Mouse (Mus musculus) urinary bladder, adult 2 months (tissue): ENCODE results near the gene Dpep1. TPM values are rescaled to one million over a fixed set of nuclear protein-coding genes. Genes with fewer than 3 reads are reported as not detected.
"Not testable (repeated sequence)": the region's sequence is repeated elsewhere in the genome, so short reads cannot be mapped to it uniquely, and the experiment has no call there.

Source experiments
- DNase-seq: peaks from one replicate; pipeline ENCODE4 v3.0.0; 2022; ENCODE audit warnings: low spot score
- polyA plus RNA-seq: library from polyadenylated mRNA; depleted of rRNA; stranded (reverse); fragments of >200 nt; gene quantifications from 2 replicates; pipeline ENCODE4 v1.2.3, GENCODE M21; 2012

Gene Dpep1
- polyA plus RNA-seq, 1 experiment, result 56.5 TPM

- DNase-seq, result peak; percentile 84
Measured at GRCm38 (mm10) chr8:123212321-123213117, 26.5 kb downstream of the Dpep1 start, which contains the start of the genes Chmp1a and Spata33. Gene Chmp1a (minus strand): TSS chr8:123212763. Gene Spata33 (plus strand): TSS chr8:123212832.

GRCm38 (mm10) chr8:123213118-123213772, 27.2 kb downstream of the Dpep1 start:
- DNase-seq, result no peak

GRCm38 (mm10) chr8:123215430-123215829, 29.4 kb downstream of the Dpep1 start:
- no peak for DNase-seq

GRCm38 (mm10) chr8:123220917-123221316, 34.9 kb downstream of the Dpep1 start:
- no peak for DNase-seq

GRCm38 (mm10) chr8:123224278-123225266, 38.5 kb downstream of the Dpep1 start, which contains the start of gene Cdk10:
Gene Cdk10 (plus strand): TSS chr8:123224842.
- DNase-seq, result peak; percentile 90

- no peak for DNase-seq
Measured at GRCm38 (mm10) chr8:123228416-123228815, 42.4 kb downstream of the Dpep1 start.

- DNase-seq, result not testable (repeated sequence)
Measured at GRCm38 (mm10) chr8:123230326-123230725, 44.3 kb downstream of the Dpep1 start.

- no peak for DNase-seq
Measured at GRCm38 (mm10) chr8:123231742-123232141, 45.7 kb downstream of the Dpep1 start.

- no peak for DNase-seq
Measured at GRCm38 (mm10) chr8:123232553-123232952, 46.5 kb downstream of the Dpep1 start.

- DNase-seq, result no peak
Measured at GRCm38 (mm10) chr8:123233300-123233699, 47.3 kb downstream of the Dpep1 start.

GRCm38 (mm10) chr8:123233760-123234159, 47.7 kb downstream of the Dpep1 start:
- no peak for DNase-seq

- DNase-seq, result no peak
Measured at GRCm38 (mm10) chr8:123234918-123235519, 49.0 kb downstream of the Dpep1 start.

- peak; percentile 67 for DNase-seq
Measured at GRCm38 (mm10) chr8:123235520-123236497, 49.8 kb downstream of the Dpep1 start, which contains the start of gene Spata2l. Gene Spata2l (minus strand): TSS chr8:123236233.

GRCm38 (mm10) chr8:123239398-123239797, 53.4 kb downstream of the Dpep1 start:
- DNase-seq, result no peak

GRCm38 (mm10) chr8:123242107-123242923, 56.3 kb downstream of the Dpep1 start:
- DNase-seq, result no peak

GRCm38 (mm10) chr8:123243053-123243452, 57.0 kb downstream of the Dpep1 start:
- no peak for DNase-seq

- no peak for DNase-seq
Measured at GRCm38 (mm10) chr8:123244382-123244781, 58.3 kb downstream of the Dpep1 start.

GRCm38 (mm10) chr8:123245543-123245942, 59.5 kb downstream of the Dpep1 start:
- no peak for DNase-seq

- no peak for DNase-seq
Measured at GRCm38 (mm10) chr8:123247748-123248147, 61.7 kb downstream of the Dpep1 start.
